Mouse (Mus musculus) forebrain, embryonic 13.5 days (tissue): ENCODE measurements at regions not wholly inside any gene's neighbourhood (a gene's known extent, or its start where the extent isn't known, plus 50 kb on each side); places are given as distances from the start of the nearest gene placed in this dataset.
"Not testable (repeated sequence)": the region's sequence is repeated elsewhere in the genome, so short reads cannot be mapped to it uniquely, and the experiment has no call there.

Source experiments
- ATAC-seq: fragments of 200-750 bp; cut with Nextera tagmentation; 2 replicates; pipeline ENCODE4 v1.8.0; 2017
- H3K27ac ChIP-seq: fragments of 300-500 bp; sonication (generic); 2 replicates; pipeline ENCODE4 v1.5.1; 2015; ENCODE audit warnings: inconsistent platforms, mild to moderate bottlenecking, moderate library complexity
- H3K27me3 ChIP-seq: fragments of 300-500 bp; sonication (generic); 2 replicates; pipeline ENCODE4 v1.6.1; 2015; ENCODE audit warnings: mild to moderate bottlenecking, inconsistent platforms
- H3K36me3 ChIP-seq: fragments of 300-500 bp; sonication (generic); 2 replicates; pipeline ENCODE4 v1.6.1; 2015; ENCODE audit warnings: mild to moderate bottlenecking, inconsistent platforms; ENCODE audit not compliant: poor library complexity, severe bottlenecking
- H3K4me1 ChIP-seq: fragments of 300-500 bp; sonication (generic); 2 replicates; pipeline ENCODE4 v1.6.1; 2015; ENCODE audit warnings: inconsistent platforms
- H3K4me2 ChIP-seq: fragments of 300-500 bp; sonication (generic); 2 replicates; pipeline ENCODE4 v1.6.1; 2015; ENCODE audit warnings: inconsistent platforms, mild to moderate bottlenecking, moderate library complexity
- H3K4me3 ChIP-seq: fragments of 300-500 bp; sonication (generic); 2 replicates; pipeline ENCODE4 v1.5.1; 2015; ENCODE audit warnings: mild to moderate bottlenecking, inconsistent platforms
- H3K9ac ChIP-seq: fragments of 300-500 bp; sonication (generic); 2 replicates; pipeline ENCODE4 v1.6.1; 2015; ENCODE audit warnings: mild to moderate bottlenecking, inconsistent platforms
- H3K9me3 ChIP-seq: fragments of 300-500 bp; sonication (generic); replicated peaks from 2 replicates; pipeline ENCODE4 v1.6.1; 2016; ENCODE audit warnings: inconsistent platforms
- WGBS: fragments of 180-500 bp; shearing (Covaris S2); methylation state at CpG from one replicate; pipeline ENCODE4 v1.1.7; 2015; 5-methylcytosine and 5-hydroxymethylcytosine counted together

GRCm38 (mm10) chr13:97401620-97402019 lies 160.7 kb downstream of the Enc1 start:
- H3K27me3 ChIP-seq: no peaks in the 10 kb centered on the region
- H3K9me3 ChIP-seq: no peaks in the 10 kb centered on the region
- no peaks in the 10 kb centered on the region for H3K36me3 ChIP-seq
- no peak overlapping the region for H3K9ac ChIP-seq
- no peak overlapping the region for H3K4me3 ChIP-seq
- ATAC-seq: no peak
- peaks cover 17% of the 10 kb centered on the region for H3K4me1 ChIP-seq
- no peak overlapping the region for H3K27ac ChIP-seq
- 85% methylated on average over 7 of the region's 7 CpGs for WGBS
- H3K4me2 ChIP-seq: no peak overlapping the region

- Histone ChIP-seq H3K27ac (no peak overlapping the region), H3K4me1 (peaks cover 9% of the 10 kb centered on the region), H3K4me3 (no peak overlapping the region), H3K4me2 (no peak overlapping the region), H3K9ac (no peak overlapping the region), H3K36me3 (no peaks in the 10 kb centered on the region), H3K9me3 (no peaks in the 10 kb centered on the region), H3K27me3 (no peaks in the 10 kb centered on the region)
- no peak for ATAC-seq
- 83% methylated on average over 1 of the region's 1 CpGs for WGBS
Measured at GRCm38 (mm10) chr13:97398041-97398440, 157.1 kb downstream of the Enc1 start.

- Histone ChIP-seq H3K27me3 (no peaks in the 10 kb centered on the region), H3K4me2 (no peak overlapping the region), H3K4me3 (no peak overlapping the region), H3K4me1 (peaks cover 4% of the 10 kb centered on the region), H3K27ac (no peak overlapping the region), H3K36me3 (no peaks in the 10 kb centered on the region), H3K9ac (no peak overlapping the region), H3K9me3 (no peaks in the 10 kb centered on the region)
- WGBS: 90% methylated on average over 3 of the region's 3 CpGs
- no peak for ATAC-seq
Measured at GRCm38 (mm10) chr13:97396899-97397640, 156.2 kb downstream of the Enc1 start.

- WGBS: 73% methylated on average over 2 of the region's 2 CpGs
- ATAC-seq: not testable (repeated sequence)
Measured at GRCm38 (mm10) chr13:97396286-97396685, 155.4 kb downstream of the Enc1 start.

GRCm38 (mm10) chr13:97394756-97395454 lies 154.0 kb downstream of the Enc1 start:
- Histone ChIP-seq H3K9ac (no peak overlapping the region), H3K4me2 (no peak overlapping the region), H3K36me3 (no peaks in the 10 kb centered on the region), H3K4me3 (no peak overlapping the region), H3K27me3 (no peaks in the 10 kb centered on the region), H3K27ac (no peak overlapping the region), H3K4me1 (peaks cover 10% of the 10 kb centered on the region), H3K9me3 (no peaks in the 10 kb centered on the region)
- no peak for ATAC-seq
- 84% methylated on average over 7 of the region's 7 CpGs for WGBS

More at GRCm38 (mm10) chr13:97396286-97396685, 155.4 kb downstream of the Enc1 start:
- H3K4me3 ChIP-seq, H3K36me3 ChIP-seq, H3K27me3 ChIP-seq, H3K9me3 ChIP-seq, H3K9ac ChIP-seq, H3K27ac ChIP-seq, H3K4me1 ChIP-seq, H3K4me2 ChIP-seq: not testable (repeated sequence)

GRCm38 (mm10) chr13:97394071-97394470 lies 153.2 kb downstream of the Enc1 start:
- no peaks in the 10 kb centered on the region for H3K9me3 ChIP-seq
- H3K36me3 ChIP-seq: no peaks in the 10 kb centered on the region
- H3K9ac ChIP-seq: no peak overlapping the region
- no peak overlapping the region for H3K4me2 ChIP-seq
- H3K27ac ChIP-seq: no peak overlapping the region
- H3K4me1 ChIP-seq: peaks cover 10% of the 10 kb centered on the region
- WGBS: 78% methylated on average over 4 of the region's 4 CpGs
- no peak for ATAC-seq
- H3K27me3 ChIP-seq: no peaks in the 10 kb centered on the region
- no peak overlapping the region for H3K4me3 ChIP-seq

- ATAC-seq: no peak
- H3K36me3 ChIP-seq: no peaks in the 10 kb centered on the region
- no peak overlapping the region for H3K9ac ChIP-seq
- no peaks in the 10 kb centered on the region for H3K27me3 ChIP-seq
- H3K4me1 ChIP-seq: peaks cover 10% of the 10 kb centered on the region
- 91% methylated on average over 7 of the region's 7 CpGs for WGBS
- H3K4me2 ChIP-seq: no peak overlapping the region
- no peak overlapping the region for H3K27ac ChIP-seq
- no peak overlapping the region for H3K4me3 ChIP-seq
- H3K9me3 ChIP-seq: no peaks in the 10 kb centered on the region
Measured at GRCm38 (mm10) chr13:97393456-97393855, 152.6 kb downstream of the Enc1 start.

- 0 out of 2 replicates have a peak overlapping the region, but pooled peaks have one; percentile 12 for H3K27ac ChIP-seq
- ATAC-seq: peak; percentile 83
- WGBS: 12% methylated on average over 11 of the region's 11 CpGs
Measured at GRCm38 (mm10) chr13:97390449-97390930, 149.6 kb downstream of the Enc1 start.

GRCm38 (mm10) chr13:97388851-97389479 lies 148.1 kb downstream of the Enc1 start:
- 85% methylated on average over 11 of the region's 11 CpGs for WGBS

More at GRCm38 (mm10) chr13:97390449-97390930, 149.6 kb downstream of the Enc1 start:
- Histone ChIP-seq H3K36me3 (no peaks in the 10 kb centered on the region), H3K9me3 (no peaks in the 10 kb centered on the region), H3K4me2 (peak overlapping the region; percentile 50), H3K27me3 (no peaks in the 10 kb centered on the region), H3K4me1 (peaks cover 10% of the 10 kb centered on the region), H3K9ac (peak overlapping the region; percentile 26; the same call in 1 of the 2 replicates), H3K4me3 (no peak overlapping the region)

GRCm38 (mm10) chr13:97386511-97386910 lies 145.6 kb downstream of the Enc1 start:
- Histone ChIP-seq H3K36me3 (no peaks in the 10 kb centered on the region), H3K27me3 (no peaks in the 10 kb centered on the region), H3K9me3 (no peaks in the 10 kb centered on the region), H3K4me1 (peaks cover 10% of the 10 kb centered on the region), H3K27ac (no peak overlapping the region), H3K4me3 (no peak overlapping the region), H3K4me2 (no peak overlapping the region), H3K9ac (no peak overlapping the region)
- WGBS: 78% methylated on average over 3 of the region's 3 CpGs
- ATAC-seq: no peak

More at GRCm38 (mm10) chr13:97388851-97389479, 148.1 kb downstream of the Enc1 start:
- H3K9ac ChIP-seq: no peak overlapping the region
- H3K4me1 ChIP-seq: peaks cover 10% of the 10 kb centered on the region
- H3K36me3 ChIP-seq: no peaks in the 10 kb centered on the region
- no peak overlapping the region for H3K4me3 ChIP-seq
- H3K27me3 ChIP-seq: no peaks in the 10 kb centered on the region
- H3K9me3 ChIP-seq: no peaks in the 10 kb centered on the region
- no peak for ATAC-seq
- H3K4me2 ChIP-seq: no peak overlapping the region
- no peak overlapping the region for H3K27ac ChIP-seq

- 93% methylated on average over 8 of the region's 8 CpGs for WGBS
- Histone ChIP-seq H3K9ac (no peak overlapping the region), H3K4me3 (no peak overlapping the region), H3K27me3 (no peaks in the 10 kb centered on the region), H3K27ac (no peak overlapping the region), H3K4me2 (no peak overlapping the region), H3K4me1 (peaks cover 3% of the 10 kb centered on the region), H3K9me3 (no peaks in the 10 kb centered on the region), H3K36me3 (no peaks in the 10 kb centered on the region)
- ATAC-seq: no peak
Measured at GRCm38 (mm10) chr13:97385531-97385930, 144.6 kb downstream of the Enc1 start.
